Mouse (Mus musculus) hindlimb bud, embryonic 11.5 days (tissue): ENCODE measurements at regions not wholly inside any gene's neighbourhood (a gene's known extent, or its start where the extent isn't known, plus 50 kb on each side); places are given as distances from the start of the nearest gene placed in this dataset.

Source experiments
- DNase-seq: peaks from one replicate; pipeline ENCODE4 v3.0.0-alpha.2; 2012; ENCODE audit warnings: low read depth, low spot score; ENCODE audit errors: extremely low spot score

DNA sequence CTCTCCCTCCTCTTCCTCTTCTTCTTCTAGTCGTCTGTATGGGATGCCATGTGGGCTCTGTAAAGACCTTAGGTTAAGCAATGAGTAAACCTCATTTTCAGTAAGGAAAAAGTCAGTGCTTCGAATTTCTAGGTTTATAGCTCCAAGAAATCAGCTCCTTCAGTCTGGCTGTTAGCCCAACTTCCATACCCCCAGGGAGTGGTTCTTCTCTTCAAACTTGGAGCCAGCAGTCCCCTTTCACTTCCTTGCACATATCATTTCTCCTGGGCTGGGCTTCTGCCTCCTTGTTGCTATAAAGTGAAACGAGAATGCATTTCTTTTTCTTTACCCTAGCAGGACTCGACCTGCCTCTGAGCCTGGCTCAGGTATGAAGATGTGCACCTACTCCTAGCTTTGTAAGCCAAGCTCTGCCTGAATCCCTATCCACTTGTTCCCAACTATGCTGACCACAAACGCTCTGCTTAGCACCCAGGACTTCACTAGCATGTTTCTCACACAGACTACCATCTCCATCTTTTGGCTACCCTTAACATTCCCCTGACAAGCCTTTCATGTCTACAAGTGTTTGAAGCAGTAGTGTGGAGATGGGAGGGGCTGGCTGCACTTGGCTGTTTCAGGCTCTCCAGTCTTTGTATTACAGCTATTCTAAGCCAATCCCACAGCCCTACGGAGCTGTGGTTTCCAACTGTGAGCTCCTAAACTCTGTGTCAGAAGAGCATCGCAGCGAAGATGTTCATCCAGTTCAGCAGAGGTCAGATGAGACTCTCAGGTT, 243.8 kb upstream of the Tprg start:
- DNase-seq, result no peak

DNA sequence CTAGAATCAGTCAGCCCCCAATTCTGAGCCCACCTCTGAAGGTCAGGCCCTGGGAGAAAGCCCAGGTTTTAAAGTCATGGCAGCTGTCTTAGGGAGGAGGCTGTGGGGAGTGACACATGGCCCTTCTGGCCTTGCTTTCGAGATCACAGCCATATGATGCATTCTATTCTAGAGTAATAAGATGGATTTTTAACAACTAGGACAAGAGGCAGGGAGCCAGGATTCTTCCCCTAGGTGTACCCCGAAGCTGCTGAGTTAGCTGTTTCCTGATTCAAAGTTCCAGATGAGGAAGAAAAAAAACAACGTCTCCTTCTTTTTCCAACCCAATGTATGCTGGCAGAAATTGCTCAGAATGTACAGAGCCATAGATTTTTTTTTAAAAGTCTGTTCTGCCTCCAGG, 242.0 kb upstream of the Tprg start:
- no peak for DNase-seq

DNA sequence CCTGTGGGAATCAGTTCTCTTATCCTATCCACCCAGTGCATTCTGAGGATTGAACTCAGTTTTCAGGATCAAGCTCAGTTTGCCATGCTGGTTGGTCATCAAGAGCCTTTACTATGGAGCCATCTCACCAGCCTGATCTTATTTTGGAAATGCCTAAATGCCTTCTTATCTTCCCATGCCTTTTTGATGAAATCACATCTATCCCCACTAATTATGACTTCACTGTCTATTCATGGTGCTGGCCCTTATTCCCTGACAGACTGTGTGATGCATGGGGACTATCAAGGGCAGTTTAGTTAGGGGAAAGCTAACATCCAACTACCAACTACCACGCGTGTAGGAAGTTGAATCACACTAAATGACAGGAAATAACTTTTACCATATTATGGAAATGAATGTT, 238.9 kb upstream of the Tprg start:
- no peak for DNase-seq

DNA sequence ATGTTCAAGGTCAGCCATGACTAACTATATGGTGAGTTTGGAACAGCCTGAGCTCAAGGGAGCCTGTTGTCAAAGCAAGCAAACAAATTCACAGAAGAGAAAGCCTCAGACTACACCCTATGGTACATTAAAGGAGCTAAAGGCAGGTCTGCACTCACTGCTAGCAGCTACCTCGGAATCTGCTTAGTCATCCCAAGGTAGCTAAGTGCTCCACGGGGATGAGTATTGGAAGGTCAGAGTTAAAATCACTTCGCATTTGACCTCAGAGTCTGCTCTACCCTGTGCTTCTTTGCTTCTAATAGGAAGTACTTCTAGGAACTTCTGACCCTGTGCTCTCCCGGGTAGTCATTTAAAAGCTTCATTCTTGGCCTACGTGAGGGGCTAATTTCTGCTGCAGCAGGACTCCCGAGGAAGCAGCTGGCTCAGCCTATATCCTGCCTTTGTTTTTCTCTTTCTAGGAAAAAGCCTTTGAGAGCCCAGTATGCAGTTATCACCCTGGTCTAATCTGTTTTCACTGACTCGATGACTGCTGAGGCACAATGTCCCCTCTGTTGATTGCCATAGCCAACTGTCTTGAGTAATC, 236.6 kb upstream of the Tprg start:
- DNase-seq, result no peak

DNA sequence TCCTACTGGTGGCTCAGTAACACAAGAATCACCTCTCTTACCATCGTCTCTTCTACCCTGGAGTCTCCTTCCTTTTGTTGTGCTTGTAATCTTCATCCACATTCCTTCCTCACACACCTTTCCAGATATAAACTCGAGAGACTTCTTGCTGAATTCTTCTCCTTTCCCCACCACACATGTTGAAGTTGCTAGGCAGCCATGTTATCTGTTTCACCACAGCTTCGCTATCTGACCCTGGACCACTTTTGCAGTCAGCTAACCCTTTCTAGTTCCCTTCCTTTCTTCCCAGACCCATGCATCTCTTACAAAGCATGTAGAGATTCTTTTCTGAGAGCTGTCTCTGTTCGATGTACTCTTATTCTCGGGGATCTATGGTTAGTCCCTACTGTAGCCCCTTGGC, 235.6 kb upstream of the Tprg start:
- no peak for DNase-seq

DNA sequence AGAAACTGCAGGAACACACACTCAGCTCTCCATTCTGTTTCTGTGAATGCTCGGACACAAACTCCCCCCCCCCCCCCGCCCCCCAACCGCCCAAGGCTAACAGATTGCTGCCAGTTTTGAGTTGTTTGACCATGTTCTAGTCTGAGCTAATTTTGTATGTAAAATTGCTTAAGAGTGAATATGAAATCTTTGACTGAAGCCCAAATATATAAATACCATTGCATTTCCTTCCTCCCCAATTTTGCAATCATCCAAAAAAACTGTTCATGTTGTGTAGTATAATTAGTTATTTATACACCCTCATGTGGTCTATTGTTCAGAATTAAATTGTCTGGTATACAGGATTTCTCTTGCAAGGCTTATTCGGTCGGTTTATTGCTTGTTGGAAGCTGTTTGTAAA, 234.2 kb upstream of the Tprg start:
- DNase-seq, result no peak

DNA sequence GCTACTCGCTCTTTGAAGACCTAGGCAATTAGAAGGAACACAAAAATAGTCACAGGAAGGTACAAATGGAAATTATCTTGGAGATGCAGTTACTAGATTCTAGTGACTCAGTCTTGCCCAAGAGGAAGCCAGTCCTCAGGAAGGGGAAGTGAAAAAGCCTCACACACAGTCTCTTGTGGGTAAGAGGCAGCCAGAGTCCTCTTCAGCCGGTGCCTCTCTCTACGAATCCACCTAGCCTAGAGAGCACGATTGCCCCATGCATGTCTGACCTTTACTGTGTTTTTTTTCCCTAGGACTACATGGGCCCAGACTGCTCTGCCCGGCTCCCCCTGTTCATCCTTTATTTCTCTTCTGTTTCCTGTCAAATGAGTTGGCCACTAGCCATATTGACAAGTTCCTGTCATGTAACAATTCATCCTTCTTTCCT, 233.7 kb upstream of the Tprg start:
- DNase-seq, result no peak

DNA sequence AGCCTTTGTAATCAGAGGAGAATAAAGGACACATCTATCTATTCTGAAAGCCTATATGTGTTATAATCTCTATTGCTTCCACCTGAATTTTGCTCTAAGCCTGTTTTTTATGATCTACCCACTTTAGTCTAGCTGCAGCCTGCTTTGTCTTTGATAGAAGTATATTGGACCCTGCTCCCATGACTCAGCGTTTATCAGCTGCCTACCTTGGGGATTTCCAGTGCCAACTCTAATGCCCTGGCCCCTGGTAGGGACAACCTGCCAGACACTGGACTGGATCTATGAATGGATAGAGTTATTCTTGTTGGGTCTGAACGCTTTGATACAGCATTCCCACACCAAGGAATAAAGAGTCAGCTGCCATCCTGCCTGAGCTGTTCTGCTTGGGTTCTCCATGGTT, 232.3 kb upstream of the Tprg start:
- DNase-seq, result no peak

DNA sequence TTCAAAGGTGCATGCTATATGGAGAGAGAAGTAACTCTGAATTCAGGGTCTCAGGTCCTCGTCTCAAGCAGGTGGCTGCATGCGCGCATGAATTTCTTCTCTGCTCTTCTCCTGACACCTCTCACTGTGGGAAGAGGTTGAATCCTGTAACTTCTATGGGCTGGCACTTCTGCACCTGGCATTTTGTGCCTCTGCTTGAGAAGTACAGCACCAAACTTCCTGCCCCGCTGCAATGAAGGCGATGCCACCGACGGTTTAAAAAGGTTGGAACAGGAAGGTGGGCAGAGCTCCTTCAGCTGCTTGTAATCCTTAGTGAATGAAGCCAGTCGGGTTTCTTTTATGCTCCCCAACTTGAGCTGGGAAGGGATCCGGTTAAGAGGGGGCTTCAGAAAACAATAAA, 231.2 kb upstream of the Tprg start:
- no peak for DNase-seq

DNA sequence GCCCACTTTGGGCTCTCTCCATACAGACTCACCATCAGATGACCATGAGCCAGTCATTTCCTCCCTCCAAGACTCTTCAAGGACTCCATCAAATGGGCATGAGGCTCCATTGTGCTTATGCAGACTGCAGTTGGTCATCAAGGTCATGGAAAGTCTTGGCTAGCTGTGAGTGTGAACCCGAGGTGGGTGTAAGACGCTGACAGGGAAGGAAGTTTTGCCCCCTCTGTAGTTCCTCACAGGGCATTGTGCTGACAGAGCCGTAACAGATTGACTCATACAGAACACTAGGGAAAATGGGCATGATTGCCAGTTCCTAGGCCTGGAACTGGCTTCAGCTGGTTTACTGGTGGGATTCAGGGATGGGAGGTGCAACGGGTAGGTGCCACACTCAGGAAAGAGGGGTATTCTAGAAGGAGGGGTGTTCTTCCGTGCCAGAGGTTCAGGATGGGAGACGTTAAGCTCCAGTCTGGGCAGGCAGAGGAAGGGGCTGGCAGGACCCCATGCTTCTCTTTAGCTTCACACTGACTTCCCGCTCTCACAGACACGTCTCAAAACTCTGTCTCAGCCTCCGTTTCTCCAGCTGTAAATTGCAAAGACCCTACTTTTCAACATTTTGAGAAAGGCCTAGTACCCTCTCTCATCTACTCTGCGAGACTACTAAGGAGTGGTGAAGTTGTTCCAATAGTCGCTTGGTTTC, 228.4 kb upstream of the Tprg start:
- no peak for DNase-seq

DNA sequence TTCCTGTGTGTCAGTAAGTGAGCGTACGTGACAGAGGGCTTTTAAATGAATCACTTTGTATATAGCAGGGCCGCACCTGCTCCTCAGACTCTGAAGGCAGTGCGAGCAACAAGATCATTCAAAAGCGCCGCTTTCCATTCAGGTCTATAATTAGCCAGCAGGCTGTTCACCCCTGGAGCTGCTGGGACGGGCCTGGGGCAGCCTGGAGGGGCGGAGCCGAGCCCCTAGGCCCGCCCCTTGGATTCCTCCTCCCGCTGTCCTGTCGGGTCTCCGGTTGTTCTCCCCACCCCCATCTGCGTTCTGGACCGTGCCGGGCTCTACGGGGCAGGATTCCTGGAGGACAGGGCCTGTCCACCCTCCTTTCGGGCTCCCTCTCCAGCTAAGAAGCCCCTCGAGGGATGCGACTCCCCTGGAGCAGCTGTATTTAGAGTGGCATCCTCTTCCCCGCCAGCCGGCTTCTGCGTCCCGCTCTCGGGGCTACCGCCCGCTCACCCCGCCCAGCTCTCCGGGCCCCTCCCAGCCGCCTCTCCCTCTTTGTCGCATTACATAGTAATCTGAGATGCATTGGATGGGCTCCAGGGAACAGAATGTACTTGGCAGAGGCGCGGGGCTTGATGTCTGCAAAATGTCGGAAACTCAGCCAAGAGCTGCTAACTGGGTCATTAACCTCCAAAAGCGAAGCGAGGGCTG, 227.7 kb upstream of the Tprg start:
- peak; percentile 67 for DNase-seq

DNA sequence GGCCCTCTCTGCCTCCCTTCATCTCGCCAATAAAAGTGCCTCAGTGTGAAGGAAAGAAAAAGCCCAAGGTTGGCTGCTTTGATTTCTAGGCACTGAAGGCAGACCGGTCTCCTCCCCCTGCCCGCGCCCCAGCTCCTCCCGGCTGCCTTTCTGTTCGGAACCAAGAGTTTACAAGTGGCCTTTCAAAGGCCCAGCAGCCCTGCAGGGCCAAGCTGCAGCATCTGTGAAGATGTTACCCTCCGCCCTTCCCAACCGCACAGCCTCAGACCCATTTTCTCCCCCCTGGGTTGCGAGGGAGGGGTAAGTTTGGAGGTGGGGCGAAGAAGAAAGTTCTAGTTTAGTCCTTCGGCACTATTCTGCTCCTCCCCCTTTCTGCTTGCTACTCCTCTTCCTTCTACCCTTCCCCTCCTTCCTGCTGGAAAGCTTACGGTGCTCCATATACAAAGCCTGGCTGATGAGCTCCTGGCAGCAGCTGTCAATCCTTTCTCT, 227.1 kb upstream of the Tprg start:
- DNase-seq, result no peak

DNA sequence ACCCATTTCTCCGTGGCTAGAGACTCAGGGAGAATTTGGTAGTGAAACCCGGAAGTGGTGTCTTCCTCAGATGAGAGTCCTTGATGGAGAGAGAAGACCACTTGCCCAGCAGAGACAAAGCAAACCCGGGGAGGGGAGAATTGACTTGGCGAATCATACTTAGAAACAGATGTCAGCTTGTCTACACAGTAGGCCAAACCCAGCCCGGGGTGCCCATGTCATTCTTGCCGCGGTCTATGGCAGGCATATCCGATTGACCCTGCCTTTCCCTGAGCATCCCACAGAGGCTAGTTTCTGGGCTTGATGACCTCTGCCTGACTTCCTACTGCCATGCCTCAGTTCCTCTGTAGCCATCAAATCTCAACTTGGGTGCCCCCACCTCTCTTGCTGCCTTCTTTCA, 226.4 kb upstream of the Tprg start:
- DNase-seq, result no peak

DNA sequence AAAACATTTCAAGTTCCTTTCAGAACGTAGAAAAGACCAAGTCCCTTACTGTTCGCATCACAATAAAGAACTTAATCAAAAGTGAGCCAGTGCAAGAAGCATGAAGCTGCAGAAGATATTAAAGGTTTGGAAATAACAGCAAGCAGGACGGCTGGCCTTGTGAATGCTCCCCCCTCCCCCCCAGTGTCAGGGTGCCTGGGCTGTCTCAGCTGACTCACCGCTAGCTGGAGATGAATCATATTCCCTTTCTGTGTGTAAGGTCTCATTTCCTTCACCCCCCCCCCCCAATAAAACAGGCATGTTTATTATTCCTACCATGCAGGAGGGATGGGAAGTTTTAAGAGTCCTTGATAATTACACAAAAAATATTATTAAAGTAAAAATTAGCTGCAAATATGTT, 225.0 kb upstream of the Tprg start:
- DNase-seq, result no peak

DNA sequence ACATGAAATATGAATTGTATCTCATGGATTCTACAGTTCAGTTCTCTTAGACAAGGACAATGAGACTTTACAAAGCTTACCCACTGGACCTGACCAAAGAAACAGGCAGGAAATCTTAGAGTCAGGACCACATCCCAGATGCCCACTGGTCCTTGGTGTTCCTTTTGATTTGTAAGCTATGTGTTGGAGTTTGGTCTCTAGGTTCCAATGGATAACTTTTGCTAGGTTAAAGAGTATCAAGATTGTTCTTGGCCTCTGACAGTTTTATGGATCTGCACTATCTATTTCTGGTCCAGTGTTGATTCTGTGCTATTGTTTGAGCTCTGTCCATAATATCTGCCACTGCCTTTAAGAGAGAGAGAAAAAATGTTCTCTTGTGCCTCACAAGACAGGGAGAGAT, 222.6 kb upstream of the Tprg start:
- no peak for DNase-seq

DNA sequence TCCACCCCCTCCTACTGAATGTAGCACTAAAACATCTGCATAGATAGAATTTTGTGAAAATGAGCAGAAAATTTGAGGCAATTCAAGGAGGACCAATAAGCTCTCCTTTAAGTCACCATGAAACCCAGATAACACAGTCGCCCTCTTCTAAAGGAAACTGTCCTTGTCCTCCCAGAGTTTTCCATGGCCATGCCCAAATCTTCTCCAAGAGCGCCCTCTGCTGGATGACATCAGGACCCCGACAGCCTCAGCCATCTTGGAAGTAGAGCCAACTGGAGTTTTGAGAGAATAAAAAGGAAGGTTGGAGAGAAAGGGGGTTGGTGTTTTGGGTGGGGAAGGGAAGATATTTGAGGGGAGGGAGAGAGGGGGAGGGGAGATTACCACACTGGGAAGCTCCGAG, 222.1 kb upstream of the Tprg start:
- DNase-seq, result peak; percentile 68

DNA sequence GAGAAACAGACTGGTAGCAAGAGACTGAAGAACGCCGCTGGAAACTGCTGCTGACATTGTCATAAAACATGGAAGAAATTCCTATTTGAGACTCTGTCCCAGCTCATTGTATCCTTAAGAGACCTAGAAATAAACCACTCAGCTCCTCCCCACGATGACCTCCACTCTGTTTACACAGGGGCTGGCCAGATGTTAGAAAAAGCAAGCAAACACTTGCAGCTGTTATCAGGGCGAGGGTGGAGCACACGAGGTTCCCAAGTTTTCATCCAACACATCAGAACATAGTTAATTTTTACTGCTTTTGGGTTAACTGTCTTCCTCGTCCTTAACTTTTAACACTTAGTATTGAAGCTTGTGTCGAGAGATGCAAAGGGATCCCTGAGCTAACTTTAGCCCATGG, 219.8 kb upstream of the Tprg start:
- DNase-seq, result no peak

DNA sequence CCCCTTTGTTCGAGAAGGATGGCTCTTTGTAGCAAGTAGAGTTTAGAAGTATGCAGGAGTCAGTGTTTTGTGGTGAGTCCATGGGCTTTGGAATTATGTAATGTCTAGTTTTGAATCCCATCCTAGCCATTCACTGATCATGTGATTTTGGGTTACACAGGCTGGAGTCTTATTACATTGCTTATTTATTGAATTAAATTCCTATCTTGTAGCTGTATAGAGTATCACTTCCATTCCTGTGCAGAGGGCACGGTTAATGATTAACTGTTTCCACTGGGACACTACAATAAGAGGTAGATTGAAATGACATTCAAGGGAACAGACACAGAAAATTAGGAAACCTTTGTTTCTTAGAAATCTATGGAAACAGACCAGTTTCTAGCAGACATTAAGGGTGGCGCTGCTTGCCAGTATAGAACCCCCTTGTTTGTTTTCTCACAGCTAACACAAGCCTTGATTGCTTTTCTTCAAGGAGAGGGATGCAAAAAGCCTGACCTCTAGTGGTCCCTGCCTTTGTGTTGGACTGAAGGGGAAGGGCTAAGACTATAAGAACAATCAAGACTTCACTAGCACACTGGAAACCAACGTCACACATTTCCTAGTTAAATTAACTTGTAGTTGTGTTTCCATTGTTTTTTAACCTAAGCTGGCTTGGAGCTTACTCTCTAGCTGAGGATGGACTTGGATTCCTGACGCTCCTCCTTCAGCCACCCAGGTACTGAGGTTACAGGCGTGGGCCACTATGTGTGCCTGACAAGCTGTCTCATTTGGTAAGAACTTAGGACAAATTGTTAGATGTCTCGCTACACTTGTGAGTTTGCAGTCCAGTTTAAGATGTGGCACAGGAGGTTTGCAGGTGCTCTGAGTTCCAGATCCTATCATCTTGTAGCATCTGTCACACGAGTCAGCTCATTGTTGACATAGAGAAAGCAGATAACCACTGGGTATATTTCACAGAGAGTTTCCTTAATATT, 219.1 kb upstream of the Tprg start:
- DNase-seq, result no peak

DNA sequence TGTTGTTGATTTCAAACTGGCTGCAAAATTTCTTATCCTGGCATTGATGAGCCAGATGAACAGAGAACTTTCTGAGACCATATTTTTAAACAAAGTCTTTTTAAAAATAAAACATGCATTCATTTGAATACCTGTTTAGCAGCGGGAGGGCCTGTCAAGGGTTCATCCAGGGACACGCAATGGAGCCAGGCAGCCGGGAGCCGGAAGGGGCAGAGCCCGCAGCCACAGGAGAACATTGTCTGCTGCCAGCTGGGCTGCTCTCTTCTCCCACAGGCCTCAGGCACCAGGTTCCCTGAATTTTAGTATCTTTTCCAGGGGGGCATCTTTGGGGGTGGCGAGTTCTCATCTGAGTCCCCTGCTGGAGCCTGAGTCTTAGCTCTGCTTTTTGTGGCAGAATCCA, 205.8 kb upstream of the Tprg start:
- DNase-seq, result no peak

DNA sequence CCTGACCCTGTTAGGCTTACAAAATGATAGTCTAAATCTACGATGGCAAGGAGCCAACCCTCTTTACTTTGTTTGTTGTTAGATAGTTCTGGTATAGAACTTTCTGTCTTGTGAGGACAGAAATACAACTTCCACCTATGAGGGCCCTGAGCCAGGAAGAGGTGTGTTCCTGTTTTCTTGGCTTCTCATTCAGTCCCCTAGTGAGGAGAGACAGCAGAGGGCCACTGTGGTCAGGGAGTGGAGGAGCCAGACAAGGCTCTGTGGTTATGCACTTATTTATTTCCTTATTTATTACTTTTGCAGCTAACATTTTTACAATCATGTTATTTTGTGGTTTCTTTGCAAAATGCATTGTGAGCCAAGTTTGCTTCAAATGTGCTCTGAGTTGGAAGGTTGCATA, 202.9 kb upstream of the Tprg start:
- DNase-seq, result no peak
